Mouse (Mus musculus) embryonic facial prominence, embryonic 10.5 days (tissue): ENCODE results near the gene Tmem158. TPM values are rescaled to one million over a fixed set of nuclear protein-coding genes. Genes with fewer than 3 reads are reported as not detected.

Experiments
- DNase-seq: peaks from one replicate; pipeline ENCODE4 v3.0.0-alpha.2; 2017; ENCODE audit warnings: low spot score
- H3K27ac ChIP-seq: fragments of 300-500 bp; sonication (generic); replicated peaks from 2 replicates; pipeline ENCODE4 v1.5.1; 2016; ENCODE audit warnings: mild to moderate bottlenecking
- H3K27me3 ChIP-seq: fragments of 300-500 bp; sonication (generic); replicated peaks from 2 replicates; pipeline ENCODE4 v1.6.1; 2016; ENCODE audit warnings: low read depth, mild to moderate bottlenecking; ENCODE audit not compliant: poor library complexity, severe bottlenecking
- H3K36me3 ChIP-seq: fragments of 300-500 bp; sonication (generic); replicated peaks from 2 replicates; pipeline ENCODE4 v1.6.1; 2016; ENCODE audit warnings: mild to moderate bottlenecking, moderate library complexity
- H3K4me1 ChIP-seq: fragments of 300-500 bp; sonication (generic); 2 replicates; pipeline ENCODE4 v1.6.1; 2016
- H3K4me3 ChIP-seq: fragments of 300-500 bp; sonication (generic); 2 replicates; pipeline ENCODE4 v1.5.1; 2016; ENCODE audit warnings: mild to moderate bottlenecking, moderate library complexity
- H3K9me3 ChIP-seq: fragments of 300-500 bp; sonication (generic); 2 replicates; pipeline ENCODE4 v1.6.1; 2016; ENCODE audit warnings: mild to moderate bottlenecking
- WGBS: fragments of 180-500 bp; shearing (Covaris S2); methylation state at CpG from one replicate; pipeline ENCODE4 v1.1.7; 2016; 5-methylcytosine and 5-hydroxymethylcytosine counted together
- polyA plus RNA-seq: library from polyadenylated mRNA; unstranded; fragments of >200 nt; fragmentation: Nextera tagmentation; extraction: Ambion mirVana; gene quantifications from 2 replicates; pipeline ENCODE4 v1.2.1, GENCODE M21; 2016

Gene Tmem158
- polyA plus RNA-seq: 4.6 and 5.0 TPM in 2 replicates

DNA sequence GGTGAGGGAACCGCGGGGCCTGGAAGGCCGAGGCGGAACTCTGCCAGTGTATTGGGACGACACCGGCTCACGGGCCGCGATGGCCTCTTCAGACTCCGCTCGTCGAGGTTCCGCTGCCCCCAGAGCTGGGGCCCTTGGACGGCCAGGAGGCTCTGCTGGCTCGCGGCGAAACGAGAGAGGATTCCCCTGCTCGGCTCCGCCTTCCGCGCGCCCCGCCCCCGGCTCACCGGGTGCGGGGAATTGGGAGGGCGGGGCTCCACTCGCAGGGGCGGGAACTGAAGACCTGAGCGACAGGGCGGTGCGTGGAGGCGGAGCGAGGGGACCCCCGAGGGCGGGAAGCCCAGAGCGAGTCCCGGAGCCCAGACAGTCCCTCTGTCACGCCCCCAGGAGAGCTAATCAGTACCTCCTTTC is at the start of gene Tmem158:
TSS of gene Tmem158 (minus strand) at position 154 of the 411 bp plus-strand sequence.
- peak; percentile 94 for DNase-seq
- Histone ChIP-seq H3K27ac (peak within 1 kb of the TSS; percentile 82), H3K4me3 (peak within 1 kb of the TSS; percentile 79), H3K9me3 (no peaks in the 10 kb centered on the region), H3K27me3 (peaks cover 53% of the 10 kb centered on the region), H3K4me1 (peaks cover 16% of the 10 kb centered on the region), H3K36me3 (no peaks in the 10 kb centered on the region)
- WGBS: under 1% methylated on average over 40 of the region's 40 CpGs

DNA sequence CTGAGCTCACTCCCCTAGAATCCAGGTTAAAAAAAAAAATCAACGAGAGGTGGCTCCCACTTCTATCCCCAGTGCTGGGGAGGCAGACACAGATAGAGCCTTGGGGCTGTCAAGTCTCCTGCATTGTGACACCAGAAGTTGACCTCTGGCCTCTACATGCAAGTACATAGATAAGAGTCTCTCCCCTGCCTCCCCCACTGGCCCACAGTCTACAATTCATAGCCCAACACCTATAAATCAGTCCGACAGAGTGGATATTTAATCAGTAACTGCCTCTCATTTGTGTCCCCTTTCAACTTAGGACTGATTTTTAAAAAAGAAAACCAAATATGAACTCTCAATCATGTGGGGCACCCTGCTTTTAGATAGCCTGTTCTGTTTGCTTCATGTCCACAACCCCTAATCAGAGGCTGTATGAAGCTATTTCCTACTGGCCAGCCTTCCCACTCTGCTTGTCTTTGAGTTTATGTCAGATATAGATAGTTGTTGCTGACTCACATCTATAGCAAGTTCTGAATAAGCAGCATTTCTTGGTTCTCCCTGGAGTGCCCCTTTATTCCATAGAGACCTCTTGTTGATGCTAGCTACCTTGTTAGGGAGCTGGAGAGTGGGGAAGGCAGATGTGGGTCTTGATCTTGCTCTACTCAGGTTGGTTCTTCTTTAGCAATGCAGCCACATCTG is 49.3 kb upstream of the Tmem158 start:
- DNase-seq: no peak
- 82% methylated on average over 2 of the region's 2 CpGs for WGBS
- no peaks in the 10 kb centered on the region for H3K9me3 ChIP-seq
- H3K27me3 ChIP-seq: no peaks in the 10 kb centered on the region
- no peak overlapping the region for H3K4me3 ChIP-seq
- H3K27ac ChIP-seq: no peak overlapping the region
- no peaks in the 10 kb centered on the region for H3K4me1 ChIP-seq
- H3K36me3 ChIP-seq: no peaks in the 10 kb centered on the region

DNA sequence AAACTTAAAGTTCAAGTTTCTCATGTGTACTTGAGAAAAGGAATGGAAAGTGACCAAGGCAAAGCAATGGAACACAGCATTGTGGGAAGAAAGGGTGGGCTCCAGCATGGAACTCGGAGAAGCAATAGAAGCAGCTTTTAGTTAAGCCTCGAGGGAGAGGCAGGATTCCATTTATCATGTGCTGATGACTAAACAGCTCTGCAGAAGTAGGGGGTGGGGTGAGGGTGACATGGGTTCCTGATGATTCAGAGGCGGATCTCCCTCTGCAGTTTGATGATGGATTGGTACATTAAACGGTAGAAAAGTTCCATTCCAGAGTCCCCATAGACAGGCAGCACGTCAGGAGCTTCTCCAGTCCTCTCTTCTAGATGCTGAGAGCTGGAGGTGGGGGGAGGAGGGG is 48.5 kb upstream of the Tmem158 start:
- WGBS: 72% methylated on average over 5 of the region's 5 CpGs
- H3K4me3 ChIP-seq: no peak overlapping the region
- H3K27ac ChIP-seq: no peak overlapping the region
- H3K36me3 ChIP-seq: no peaks in the 10 kb centered on the region
- no peaks in the 10 kb centered on the region for H3K9me3 ChIP-seq
- H3K4me1 ChIP-seq: no peaks in the 10 kb centered on the region
- no peak for DNase-seq
- no peaks in the 10 kb centered on the region for H3K27me3 ChIP-seq

DNA sequence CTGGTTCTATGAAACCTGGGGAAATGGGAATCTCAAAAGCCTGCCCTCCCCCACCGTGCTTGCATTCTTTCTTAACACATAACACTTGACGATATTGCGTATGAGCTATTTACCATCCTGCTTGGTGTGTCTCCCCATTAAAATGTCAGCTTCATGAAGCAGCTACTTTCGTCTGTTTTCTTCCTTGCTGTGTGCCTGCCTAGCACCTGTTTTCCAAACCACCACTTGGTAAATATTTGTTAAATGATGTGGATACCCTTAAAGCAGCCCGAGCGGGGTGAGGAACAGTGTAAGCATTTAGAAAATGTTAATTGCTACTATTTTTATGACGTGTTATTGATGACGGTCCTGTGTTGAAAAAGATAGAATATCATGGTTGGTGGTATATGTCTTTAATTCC is 44.4 kb upstream of the Tmem158 start:
- WGBS: 88% methylated on average over 8 of the region's 8 CpGs

DNA sequence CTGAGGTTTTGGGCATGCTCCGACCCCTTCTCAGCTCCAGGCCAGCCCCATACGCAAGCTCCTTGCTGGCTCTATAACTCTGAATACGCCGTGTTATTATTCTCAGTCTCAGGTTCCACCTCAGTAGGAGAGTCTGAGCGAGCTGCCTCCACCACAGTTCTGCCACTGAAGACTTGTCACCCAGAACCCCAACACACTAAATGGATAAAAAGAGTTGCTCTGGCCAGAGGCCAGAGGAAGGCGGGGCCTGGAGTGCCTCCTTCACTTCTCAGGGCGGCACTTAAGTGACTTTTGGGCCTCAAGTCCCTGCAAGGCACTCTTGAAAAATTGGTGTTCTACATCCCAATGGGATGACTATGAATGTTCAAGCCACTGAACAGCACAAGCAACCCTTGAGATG is 43.4 kb upstream of the Tmem158 start:
- H3K36me3 ChIP-seq: no peaks in the 10 kb centered on the region
- no peaks in the 10 kb centered on the region for H3K9me3 ChIP-seq
- no peak for DNase-seq
- WGBS: 90% methylated on average over 7 of the region's 7 CpGs
- H3K27ac ChIP-seq: no peak overlapping the region
- H3K4me1 ChIP-seq: no peaks in the 10 kb centered on the region
- H3K4me3 ChIP-seq: no peak overlapping the region
- no peaks in the 10 kb centered on the region for H3K27me3 ChIP-seq

More for the DNA sequence above, 44.4 kb upstream of the Tmem158 start:
- Histone ChIP-seq H3K9me3 (no peaks in the 10 kb centered on the region), H3K36me3 (no peaks in the 10 kb centered on the region), H3K4me1 (no peaks in the 10 kb centered on the region), H3K27ac (no peak overlapping the region), H3K4me3 (no peak overlapping the region), H3K27me3 (no peaks in the 10 kb centered on the region)
- DNase-seq: no peak

DNA sequence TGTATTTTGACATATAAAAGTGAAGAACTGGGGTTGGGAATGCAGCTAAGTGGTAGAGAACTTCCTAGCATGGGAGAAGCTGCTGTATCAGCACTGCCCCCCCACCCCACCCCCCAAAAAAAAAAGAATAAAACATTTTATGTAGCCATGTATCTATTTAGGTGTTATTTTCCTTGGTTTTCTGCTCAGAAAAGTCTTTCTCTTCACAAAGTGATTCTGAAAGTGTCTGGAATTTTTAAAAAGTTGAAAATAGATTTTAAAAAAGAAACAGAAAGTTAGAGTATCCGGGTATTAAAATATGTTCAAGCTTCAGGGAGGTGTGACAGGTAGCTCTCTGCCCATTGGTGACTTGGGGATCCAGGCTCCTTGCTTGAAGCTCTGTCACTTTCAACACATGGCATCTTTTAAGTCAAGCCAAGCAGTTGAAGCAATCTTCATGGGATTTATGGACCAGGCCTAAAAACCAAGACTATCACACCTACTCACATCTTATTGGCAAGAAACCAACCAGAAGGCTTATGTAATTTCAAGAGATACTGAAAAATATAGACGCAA is 42.3 kb upstream of the Tmem158 start:
- Histone ChIP-seq H3K4me3 (no peak overlapping the region), H3K36me3 (no peaks in the 10 kb centered on the region), H3K27ac (no peak overlapping the region), H3K27me3 (no peaks in the 10 kb centered on the region), H3K9me3 (no peaks in the 10 kb centered on the region), H3K4me1 (no peaks in the 10 kb centered on the region)
- no peak for DNase-seq
- WGBS: 88% methylated on average over 2 of the region's 2 CpGs

DNA sequence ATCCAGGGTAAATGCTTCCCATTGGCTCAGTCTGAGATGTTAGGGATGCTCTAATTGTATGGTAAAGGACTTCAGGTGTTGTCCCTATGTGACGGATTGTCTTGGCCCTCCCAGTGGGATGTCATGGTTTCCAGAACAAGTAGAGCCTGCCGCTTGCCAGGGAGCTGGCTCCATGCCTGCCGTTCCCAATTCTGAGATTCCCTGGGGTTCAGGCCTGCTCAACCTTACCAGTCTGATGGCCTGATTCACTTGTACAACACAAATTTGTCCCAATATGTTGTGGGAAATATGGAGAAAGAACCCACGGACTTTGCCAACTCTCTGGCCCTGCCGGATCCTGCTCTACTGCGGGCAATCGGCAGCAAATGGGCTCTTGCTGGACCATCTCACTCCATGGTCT is 37.3 kb upstream of the Tmem158 start:
- DNase-seq: no peak
- no peaks in the 10 kb centered on the region for H3K9me3 ChIP-seq
- 91% methylated on average over 7 of the region's 7 CpGs for WGBS

DNA sequence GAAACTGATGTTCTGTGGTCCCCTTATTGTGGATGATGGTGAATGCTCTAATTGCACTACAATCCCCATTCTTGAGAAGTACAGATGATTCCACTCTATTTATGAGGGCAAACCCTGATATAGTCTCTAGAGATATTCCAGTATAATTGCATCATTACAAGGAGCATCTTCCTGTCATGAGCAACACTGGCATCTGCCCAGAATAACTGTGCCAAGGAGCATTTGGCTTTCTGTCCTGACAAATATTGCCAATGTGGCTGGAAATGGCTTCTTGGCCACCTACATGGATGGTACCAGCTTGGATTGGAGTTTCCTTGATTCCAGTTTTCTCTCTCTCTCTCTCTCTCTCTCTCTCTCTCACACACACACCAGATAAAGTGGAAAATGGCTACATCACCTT is 35.7 kb upstream of the Tmem158 start:
- Histone ChIP-seq H3K27ac (no peak overlapping the region), H3K4me1 (no peaks in the 10 kb centered on the region), H3K27me3 (no peaks in the 10 kb centered on the region), H3K36me3 (no peaks in the 10 kb centered on the region), H3K4me3 (no peak overlapping the region), H3K9me3 (no peaks in the 10 kb centered on the region)
- no peak for DNase-seq

More for the DNA sequence above, 37.3 kb upstream of the Tmem158 start:
- Histone ChIP-seq H3K4me3 (no peak overlapping the region), H3K27me3 (no peaks in the 10 kb centered on the region), H3K27ac (no peak overlapping the region), H3K36me3 (no peaks in the 10 kb centered on the region), H3K4me1 (no peaks in the 10 kb centered on the region)

DNA sequence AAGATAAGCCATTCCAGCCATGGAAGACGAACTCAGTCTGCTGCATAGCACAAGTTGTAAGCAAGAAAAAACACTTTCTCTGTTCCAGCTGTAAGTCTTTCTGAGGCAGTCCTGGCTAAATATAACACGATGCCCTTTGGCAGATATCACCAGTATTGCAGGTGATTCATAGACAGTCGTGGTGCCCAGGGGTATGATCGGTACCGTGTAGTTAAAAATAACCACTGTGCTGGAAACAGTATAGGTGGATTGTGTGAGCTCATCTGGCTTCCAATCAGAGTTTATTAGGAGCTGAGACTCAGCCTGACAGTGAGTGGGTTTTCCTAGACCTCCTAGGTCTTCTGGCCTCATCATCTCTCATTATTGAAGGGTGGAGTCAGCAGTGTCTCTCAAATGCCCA is 34.0 kb upstream of the Tmem158 start:
- Histone ChIP-seq H3K4me1 (no peaks in the 10 kb centered on the region), H3K36me3 (no peaks in the 10 kb centered on the region), H3K4me3 (no peak overlapping the region), H3K27me3 (no peaks in the 10 kb centered on the region), H3K9me3 (no peaks in the 10 kb centered on the region), H3K27ac (no peak overlapping the region)
- DNase-seq: no peak
- WGBS: 86% methylated on average over 5 of the region's 5 CpGs

DNA sequence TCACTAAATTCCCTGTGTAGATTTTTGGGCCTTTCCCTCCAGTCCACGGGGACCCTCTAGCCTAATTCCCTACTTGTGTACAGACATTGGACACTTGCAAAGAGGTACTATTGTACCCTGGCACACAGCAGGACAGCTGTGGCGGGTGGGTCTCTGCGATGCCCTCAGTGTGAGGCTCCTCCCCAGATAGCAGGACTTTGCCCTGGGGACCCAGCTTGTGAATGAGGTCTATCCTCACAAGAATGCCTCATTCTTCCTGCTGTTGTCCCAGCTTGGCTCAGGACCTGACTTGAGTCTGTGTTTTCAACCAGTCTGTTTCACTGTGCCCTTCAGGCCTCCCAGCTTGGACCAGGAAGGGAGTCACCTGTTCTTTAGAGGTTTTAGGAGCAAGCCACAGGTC is 27.8 kb upstream of the Tmem158 start:
- WGBS: 41% methylated on average over 3 of the region's 3 CpGs

DNA sequence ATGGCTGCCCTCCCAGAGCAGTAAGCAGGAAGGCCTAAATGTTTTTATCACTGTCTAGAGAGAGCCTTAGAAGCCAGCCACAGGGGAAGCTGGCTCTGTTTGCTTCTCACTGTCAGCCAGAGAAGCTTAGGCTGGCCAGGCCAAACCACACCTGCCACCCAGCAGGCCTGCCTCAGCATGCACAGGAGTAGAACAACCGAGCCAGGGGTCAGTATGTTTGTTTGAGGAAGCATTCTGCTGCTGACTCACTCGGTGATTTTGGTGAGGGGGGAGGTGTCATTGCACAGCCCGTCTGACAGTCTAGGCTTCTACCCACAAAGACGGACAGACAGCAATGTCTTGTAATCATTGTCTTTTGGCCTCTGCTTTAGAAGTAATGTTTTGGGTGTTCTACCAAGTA is 25.1 kb upstream of the Tmem158 start:
- Histone ChIP-seq H3K27me3 (no peaks in the 10 kb centered on the region), H3K27ac (no peak overlapping the region), H3K4me1 (no peaks in the 10 kb centered on the region), H3K9me3 (no peaks in the 10 kb centered on the region), H3K4me3 (no peak overlapping the region), H3K36me3 (no peaks in the 10 kb centered on the region)
- WGBS: 44% methylated on average over 4 of the region's 4 CpGs
- DNase-seq: peak; percentile 26

More for the DNA sequence above, 27.8 kb upstream of the Tmem158 start:
- H3K27ac ChIP-seq: no peak overlapping the region
- no peaks in the 10 kb centered on the region for H3K27me3 ChIP-seq
- H3K9me3 ChIP-seq: no peaks in the 10 kb centered on the region
- no peaks in the 10 kb centered on the region for H3K36me3 ChIP-seq
- H3K4me3 ChIP-seq: no peak overlapping the region
- no peak for DNase-seq
- H3K4me1 ChIP-seq: no peaks in the 10 kb centered on the region

DNA sequence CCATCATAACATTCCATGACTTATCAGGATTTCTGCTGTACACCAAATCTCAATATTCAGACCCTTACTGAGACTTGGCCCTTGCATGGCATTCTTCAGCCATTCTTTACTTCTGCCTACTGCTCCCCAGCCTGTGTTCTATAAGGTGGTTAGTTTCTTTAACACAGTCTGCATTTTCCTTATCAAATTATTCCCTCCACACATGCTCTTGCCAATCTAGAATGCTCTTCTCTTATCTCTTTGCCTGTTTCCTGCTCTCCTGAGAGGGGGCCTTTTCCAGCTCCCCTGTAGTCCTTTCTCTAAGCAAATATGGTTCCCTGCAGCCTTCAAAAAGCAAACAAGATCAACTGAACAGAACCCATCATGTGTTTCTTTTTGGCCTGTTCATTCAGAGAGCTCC is 20.2 kb upstream of the Tmem158 start:
- Histone ChIP-seq H3K36me3 (no peaks in the 10 kb centered on the region), H3K4me1 (no peaks in the 10 kb centered on the region), H3K27me3 (no peaks in the 10 kb centered on the region), H3K27ac (no peak overlapping the region), H3K9me3 (no peaks in the 10 kb centered on the region), H3K4me3 (no peak overlapping the region)
- no peak for DNase-seq

DNA sequence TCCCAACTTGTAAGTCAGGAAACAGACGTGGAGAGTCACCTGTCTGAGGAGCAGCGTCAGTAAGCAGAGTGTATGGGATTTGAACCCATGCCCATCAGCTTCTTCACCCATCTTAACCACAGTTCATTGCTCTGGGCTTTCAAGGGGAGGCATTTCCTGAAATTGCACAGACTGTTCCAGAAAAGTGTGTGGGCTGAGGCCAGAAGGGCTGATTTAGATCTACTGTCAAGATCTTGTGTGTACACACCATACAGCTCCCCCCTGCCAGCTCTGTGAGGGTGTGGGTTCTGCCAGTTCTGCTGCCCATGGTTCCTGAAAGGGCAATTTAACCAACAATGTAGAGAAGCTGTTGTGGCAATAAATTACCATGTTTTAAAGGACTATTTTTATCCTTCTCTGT is 17.4 kb upstream of the Tmem158 start:
- Histone ChIP-seq H3K4me3 (no peak overlapping the region), H3K9me3 (no peaks in the 10 kb centered on the region), H3K27me3 (no peaks in the 10 kb centered on the region), H3K4me1 (no peaks in the 10 kb centered on the region), H3K27ac (no peak overlapping the region), H3K36me3 (no peaks in the 10 kb centered on the region)
- DNase-seq: no peak
- WGBS: 71% methylated on average over 2 of the region's 2 CpGs
